Mouse (Mus musculus) adrenal gland, postnatal 36 days (tissue): ENCODE measurements around the gene Fam160b1. TPM values are rescaled to one million over a fixed set of nuclear protein-coding genes. Genes with fewer than 3 reads are reported as not detected.

Source experiments
- DNase-seq, 2 experiments: peaks; one replicate each; pipeline ENCODE4 v3.0.0; 2021; ENCODE audit warnings: mixed read lengths in 1 of 2
- total RNA-seq, 2 experiments: library from RNA; stranded (reverse); gene quantifications; 2 replicates each; pipeline ENCODE4 v1.2.3; 2021

Fam160b1 gene
- total RNA-seq, 2 experiments from 2014 or later = 20.8 to 21.0 TPM

DNA sequence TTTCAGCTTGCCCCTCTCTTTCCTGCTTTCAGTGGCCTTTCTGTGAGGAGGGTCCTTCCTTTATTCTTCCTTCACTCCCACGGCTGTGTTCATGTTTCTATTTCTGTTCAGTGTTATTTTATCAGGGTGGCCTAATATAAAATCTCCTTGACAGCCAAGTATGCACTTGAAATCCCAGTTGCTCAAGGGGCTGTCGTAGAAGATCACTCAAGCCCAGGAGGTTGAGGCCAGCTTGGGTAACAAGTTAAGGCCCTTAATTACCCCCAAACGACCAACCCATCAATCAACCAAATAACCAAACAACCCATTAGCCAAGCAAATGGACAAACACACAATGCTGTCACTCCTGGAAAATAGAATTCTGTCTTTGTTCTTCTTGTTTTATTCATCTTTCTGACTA, 62.9 kb downstream of the Fam160b1 start:
- DNase-seq = no peak

DNA sequence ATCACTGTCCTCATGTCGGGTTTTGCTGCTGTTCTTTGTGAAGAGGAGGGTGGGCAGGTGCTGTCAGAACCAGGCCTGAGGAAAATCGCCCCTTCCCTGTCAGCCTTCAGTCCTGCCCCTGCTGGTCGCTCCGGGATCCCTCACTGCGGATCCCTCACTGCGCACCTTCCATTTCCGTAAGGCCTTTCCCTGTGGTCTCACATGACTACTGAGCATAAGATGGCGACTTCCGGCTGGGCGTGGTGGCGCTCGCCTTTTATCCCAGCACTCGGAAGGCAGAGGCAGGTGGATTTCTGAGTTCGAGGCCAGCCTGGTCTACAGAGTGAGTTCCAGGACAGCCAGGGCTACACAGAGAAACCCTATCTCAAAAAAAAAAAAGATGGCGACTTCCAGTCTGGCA, 64.8 kb downstream of the Fam160b1 start:
- DNase-seq = no peak

DNA sequence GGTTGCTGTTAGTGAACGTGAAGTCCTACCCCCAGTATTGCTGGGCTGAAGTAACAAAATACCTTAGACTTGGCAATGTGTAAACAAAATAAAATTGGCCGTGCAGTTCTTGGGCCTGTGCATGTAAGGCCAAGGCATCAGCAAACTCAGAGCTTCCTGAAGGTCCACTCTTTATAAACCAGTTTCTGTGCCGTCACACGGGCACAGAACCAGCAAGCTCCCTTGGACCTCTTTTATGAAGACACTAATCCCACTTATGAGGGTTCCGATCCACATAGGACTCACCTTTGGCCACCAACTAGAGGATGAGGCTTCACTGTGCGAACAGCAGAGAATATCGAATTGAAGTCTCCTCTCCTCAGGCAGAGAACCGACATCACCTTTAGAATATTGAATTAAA, 66.4 kb downstream of the Fam160b1 start:
- DNase-seq = no peak

DNA sequence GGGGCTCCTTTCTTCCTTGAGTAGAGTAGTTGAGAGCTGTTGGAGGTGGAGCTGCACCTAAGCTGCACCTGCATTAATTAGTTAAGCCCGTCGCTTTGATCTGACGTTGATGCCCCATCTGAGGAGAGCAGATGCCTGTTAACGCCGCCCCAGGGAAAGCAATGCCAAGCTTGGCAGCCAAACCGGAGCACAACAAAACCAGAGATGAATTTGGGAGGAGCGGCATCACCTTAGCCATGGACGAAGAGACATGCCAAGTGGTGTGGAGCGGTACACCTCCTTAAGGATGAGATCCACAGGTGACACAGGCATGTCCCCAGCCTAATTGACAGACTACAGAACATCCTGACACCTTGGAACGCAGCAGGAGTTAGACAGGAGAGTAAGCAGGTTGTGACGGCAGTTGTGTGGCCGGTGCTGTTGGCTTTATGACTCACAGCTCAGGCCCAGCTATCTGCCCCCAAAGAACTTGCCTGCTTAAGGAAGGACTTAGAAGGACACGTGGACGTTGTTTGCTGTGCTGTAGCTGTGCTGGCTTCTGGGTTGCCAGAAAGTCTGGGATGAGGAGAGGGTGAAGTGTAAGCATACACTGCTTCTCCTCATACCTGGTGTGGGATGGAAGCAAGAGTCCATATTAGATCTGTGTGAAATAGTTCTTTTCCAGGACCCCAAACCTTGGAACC, 67.4 kb downstream of the Fam160b1 start:
- no peak for DNase-seq

DNA sequence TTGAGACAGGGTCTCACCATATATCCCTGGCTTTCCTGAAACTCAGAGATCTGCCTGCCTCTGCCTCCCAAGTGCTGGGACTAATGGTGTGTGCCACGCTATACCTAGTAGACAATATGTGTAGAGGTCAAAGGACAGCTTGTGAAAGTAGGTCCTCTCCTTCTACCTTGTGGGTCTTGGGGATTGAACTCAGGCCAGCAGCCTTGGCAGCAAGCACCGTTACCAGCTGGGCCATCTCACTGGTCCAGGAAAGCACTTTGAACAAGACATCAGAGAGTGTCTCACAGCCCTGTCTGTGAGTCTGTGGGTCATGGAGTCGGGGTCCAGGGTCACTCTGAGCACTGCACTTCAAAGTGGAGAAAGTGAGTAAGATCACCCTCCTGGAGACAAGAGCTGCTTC, 68.2 kb downstream of the Fam160b1 start:
- DNase-seq = no peak

DNA sequence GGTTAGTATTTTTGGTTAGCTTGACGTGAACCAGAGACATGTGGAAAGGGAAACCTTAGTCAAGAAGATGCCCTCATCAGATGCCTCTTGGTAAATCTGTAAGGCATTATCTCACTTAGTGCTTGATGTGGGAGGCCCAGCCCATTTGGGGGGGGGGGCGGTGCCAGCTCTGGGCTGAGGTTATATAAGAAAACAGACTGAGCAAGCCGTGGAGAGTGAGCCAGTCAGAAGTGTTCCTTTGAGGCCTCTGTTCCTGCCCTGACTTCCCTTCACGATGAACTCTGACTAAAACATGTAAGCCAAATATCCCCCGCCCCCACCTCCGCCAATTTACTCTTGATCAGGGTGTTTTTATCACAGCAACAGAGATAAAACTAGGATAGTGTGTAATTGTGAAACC, 69.4 kb downstream of the Fam160b1 start:
- DNase-seq = no peak

DNA sequence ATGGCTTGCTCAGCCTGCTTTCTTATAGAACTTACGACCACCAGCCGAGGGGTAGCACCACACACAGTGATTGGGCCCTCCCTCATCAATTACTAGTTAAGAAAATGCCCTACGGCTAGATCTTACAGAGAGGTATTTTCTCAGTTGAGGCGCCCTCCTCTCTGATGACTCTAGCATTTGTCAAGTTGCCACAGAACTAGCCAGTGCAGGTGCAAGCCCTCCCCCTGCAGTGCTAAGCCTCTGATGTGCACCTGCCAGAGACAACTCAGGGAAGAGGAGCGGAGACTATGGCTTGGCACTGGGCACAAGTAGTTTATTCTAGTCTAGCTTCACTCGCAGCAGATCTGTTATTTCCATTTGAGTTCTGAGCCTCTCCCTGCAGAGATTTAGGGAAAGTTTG, 71.0 kb downstream of the Fam160b1 start:
- no peak for DNase-seq

DNA sequence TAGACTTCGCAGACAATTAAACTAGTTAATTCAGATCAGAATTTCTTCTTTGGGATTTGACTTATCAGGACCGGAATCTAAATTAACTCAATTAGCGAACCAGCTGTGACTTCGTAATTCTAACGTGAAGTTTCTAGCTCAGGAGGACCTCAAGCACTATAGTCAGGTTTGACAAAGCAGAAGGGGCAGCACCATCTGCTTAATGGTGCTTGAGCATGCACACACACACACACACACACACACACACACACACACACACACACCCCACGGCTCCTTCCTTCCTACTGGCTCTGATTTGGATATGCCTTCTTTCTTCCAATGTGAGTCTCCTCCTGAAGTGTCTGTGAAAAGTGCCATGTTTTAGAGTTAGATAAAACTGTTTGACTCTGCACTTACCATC, 73.5 kb downstream of the Fam160b1 start:
- DNase-seq = no peak

DNA sequence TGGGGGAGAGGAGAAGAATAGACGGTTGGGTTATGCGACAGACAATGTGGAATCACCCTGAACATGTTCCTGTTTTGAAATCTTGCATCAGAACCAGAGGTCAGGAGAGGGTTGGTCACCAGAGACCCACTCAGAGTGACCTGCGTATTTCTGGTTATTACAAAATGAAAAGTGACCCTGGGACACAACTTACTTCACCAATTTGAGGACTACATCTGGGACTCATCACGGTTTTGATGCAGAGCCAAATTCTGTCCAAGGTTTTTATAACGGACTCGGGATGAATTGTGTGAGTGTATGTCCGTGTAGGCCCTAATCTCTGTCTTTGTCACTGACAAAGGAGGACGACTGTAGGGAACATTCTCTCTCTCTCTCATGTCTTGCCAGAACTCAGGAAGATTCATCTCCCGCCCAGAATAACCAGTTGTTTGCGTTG, 76.1 kb downstream of the Fam160b1 start:
- DNase-seq = peak; percentile 32 to 35

DNA sequence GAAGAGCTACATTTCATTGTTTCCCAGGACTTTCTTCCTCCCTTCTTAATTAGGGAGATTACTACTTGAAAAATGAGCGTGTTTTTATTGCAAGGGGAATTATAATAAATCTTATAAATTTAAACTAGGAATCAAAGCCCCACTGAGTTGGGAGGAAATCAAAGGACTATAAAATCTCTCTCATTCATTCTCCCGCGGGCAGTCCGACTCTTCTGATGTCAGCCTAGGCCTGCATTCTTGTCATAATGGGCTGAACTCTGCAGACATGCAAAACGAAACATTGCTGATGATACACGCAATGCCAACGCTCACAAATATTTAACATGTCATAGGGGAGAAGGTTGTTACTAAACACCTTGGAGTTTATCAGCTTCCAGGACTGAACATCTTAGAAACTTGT, 76.6 kb downstream of the Fam160b1 start:
- DNase-seq = no peak

Other genes with a start within 250 kb of the Fam160b1 start
- 10 to 100 TPM; 34.0 to 37.0 TPM for gene Ablim1, start 45.8 kb upstream of the Fam160b1 start, total RNA-seq
- gene Trub1, start 92.2 kb downstream of the Fam160b1 start, total RNA-seq = 10 to 100 TPM; 12.7 to 19.5 TPM